Mouse (Mus musculus) gastrocnemius, postnatal 10 days (tissue): Measurements from ENCODE around the gene Serpinb7. TPM values are rescaled to one million over a fixed set of nuclear protein-coding genes. Genes with fewer than 3 reads are reported as not detected.

Source experiments
- DNase-seq: peaks from one replicate; pipeline ENCODE4 v3.0.0; 2021; ENCODE audit warnings: mixed read lengths
- long read RNA-seq, 2 experiments: library from polyadenylated mRNA; stranded (forward); transcript quantifications; one replicate each; pipeline ENCODE4 v2.0.0; 2021
- total RNA-seq, 2 experiments: library from RNA; stranded (reverse); gene quantifications; 2 replicates each; pipeline ENCODE4 v1.2.3; 2021

The Serpinb7 gene
- not detected for total RNA-seq
- long read RNA-seq, experiment 1 = 0 reads
- long read RNA-seq, experiment 2 = 0 reads

- no peak for DNase-seq
Measured at GRCm38 (mm10) chr1:107399355-107399754, at the start of gene Serpinb7. TSS of gene Serpinb7 (plus strand) at chr1:107399655.

GRCm38 (mm10) chr1:107350392-107350791 lies 49.1 kb upstream of the Serpinb7 start:
- DNase-seq = no peak

GRCm38 (mm10) chr1:107351115-107351514 lies 48.3 kb upstream of the Serpinb7 start:
- DNase-seq = no peak

GRCm38 (mm10) chr1:107353046-107353445 lies 46.4 kb upstream of the Serpinb7 start:
- DNase-seq = no peak

GRCm38 (mm10) chr1:107360898-107361297 lies 38.6 kb upstream of the Serpinb7 start, which contains the start of gene Serpinb11:
TSS of gene Serpinb11 (plus strand) at chr1:107361198.
- DNase-seq = no peak

- DNase-seq = no peak
Measured at GRCm38 (mm10) chr1:107365973-107366372, 33.5 kb upstream of the Serpinb7 start.

GRCm38 (mm10) chr1:107368944-107369343 lies 30.5 kb upstream of the Serpinb7 start:
- DNase-seq = no peak

GRCm38 (mm10) chr1:107376952-107377351 lies 22.5 kb upstream of the Serpinb7 start:
- DNase-seq = no peak

GRCm38 (mm10) chr1:107378368-107378767 lies 21.1 kb upstream of the Serpinb7 start:
- DNase-seq = no peak

GRCm38 (mm10) chr1:107381491-107381890 lies 18.0 kb upstream of the Serpinb7 start:
- no peak for DNase-seq

GRCm38 (mm10) chr1:107382404-107382803 lies 17.1 kb upstream of the Serpinb7 start:
- DNase-seq = no peak

- DNase-seq = no peak
Measured at GRCm38 (mm10) chr1:107384532-107384931, 14.9 kb upstream of the Serpinb7 start.

- DNase-seq = no peak
Measured at GRCm38 (mm10) chr1:107389753-107390152, 9.7 kb upstream of the Serpinb7 start.

- DNase-seq = no peak
Measured at GRCm38 (mm10) chr1:107397481-107397880, 2.0 kb upstream of the Serpinb7 start.

GRCm38 (mm10) chr1:107402082-107402481 lies 2.6 kb downstream of the Serpinb7 start:
- DNase-seq = no peak

- DNase-seq = no peak
Measured at GRCm38 (mm10) chr1:107414650-107415049, 15.2 kb downstream of the Serpinb7 start.

GRCm38 (mm10) chr1:107422487-107422886 lies 23.0 kb downstream of the Serpinb7 start:
- no peak for DNase-seq

- no peak for DNase-seq
Measured at GRCm38 (mm10) chr1:107431253-107431652, 31.8 kb downstream of the Serpinb7 start.

GRCm38 (mm10) chr1:107435528-107435927 lies 36.1 kb downstream of the Serpinb7 start:
- no peak for DNase-seq

GRCm38 (mm10) chr1:107439462-107439861 lies 40.0 kb downstream of the Serpinb7 start:
- no peak for DNase-seq

- DNase-seq = no peak
Measured at GRCm38 (mm10) chr1:107445352-107445751, 45.9 kb downstream of the Serpinb7 start.

- DNase-seq = no peak
Measured at GRCm38 (mm10) chr1:107447228-107447931, 47.9 kb downstream of the Serpinb7 start.

- no peak for DNase-seq
Measured at GRCm38 (mm10) chr1:107479909-107480308, 80.5 kb downstream of the Serpinb7 start.

- DNase-seq = peak; percentile 65
Measured at GRCm38 (mm10) chr1:107481452-107481851, 82.0 kb downstream of the Serpinb7 start.
